13 mouse cellular contexts compared by ENCODE assay signal in genomic region chr4:136961642-136962285, GRCm38 (mm10). TPM values are rescaled to one million over a fixed set of nuclear protein-coding genes. Genes with fewer than 3 reads are reported as not detected.
DNase-seq lines count a peak whose midpoint lies in the region; ATAC-seq and TF ChIP-seq lines count a peak whose summit lies in the region.
"Had no signal": no experiment of that assay in that cellular context is flagged by ENCODE, and none has a peak within 500 bp of the region (broad histone marks: within the 10 kb centered on the region; RNA-seq: fewer than 3 reads in every experiment).

No protein-coding gene starts in this region.

- no peak overlapping the region for H3K4me3 ChIP-seq in hindbrain, embryonic 11.5 days (ENCODE audit: low read depth, low read length)
- no peak overlapping the region for H3K4me3 ChIP-seq in hindbrain, embryonic 16.5 days (ENCODE audit: low read length)
- no peak overlapping the region for H3K4me3 ChIP-seq in CH12.LX (replicated peaks in 1 of 3; ENCODE audit: low read depth in 2 of 3, low read length in 2 of 3, poor library complexity in 1 of 3)
- H3K4me3 ChIP-seq in embryonic facial prominence, embryonic 10.5 days, result no peak overlapping the region
- H3K4me3 ChIP-seq: embryonic facial prominence, embryonic 13.5 days; myocyte had no signal

- no peak for TF ChIP-seq POLR2A in CH12.LX (IDR thresholded peaks at IDR 0.05; ENCODE audit: low read depth, low read length)

- H3K4me1 ChIP-seq in hindbrain, embryonic 11.5 days (replicated peaks; ENCODE audit: control insufficient read depth, insufficient read depth, low read length), result peaks cover 3% of the 10 kb centered on the region
- peaks cover 11% of the 10 kb centered on the region for H3K4me1 ChIP-seq in hindbrain, embryonic 16.5 days (ENCODE audit: control insufficient read depth, insufficient read depth, low read depth, low read length)
- H3K4me1 ChIP-seq in CH12.LX (ENCODE audit: control insufficient read depth in 1 of 2, insufficient read depth in 2 of 2), result peaks cover 15 to 16% of the 10 kb centered on the region in 2 experiments
- H3K4me1 ChIP-seq in embryonic facial prominence, embryonic 10.5 days, result peaks cover 63% of the 10 kb centered on the region

- TF ChIP-seq EP300 in CH12.LX (IDR thresholded peaks at IDR 0.05; ENCODE audit: low read length), result no peak

- WGBS in hindbrain, embryonic 11.5 days, result 24% methylated on average over 4 of the region's 4 CpGs
- WGBS in hindbrain, embryonic 16.5 days, result 32% methylated on average over 4 of the region's 4 CpGs
- WGBS in embryonic facial prominence, embryonic 10.5 days, result 42% methylated on average over 4 of the region's 4 CpGs

- no peaks in the 10 kb centered on the region for H3K36me3 ChIP-seq in hindbrain, embryonic 11.5 days (ENCODE audit: control insufficient read depth, insufficient read depth, low read length)
- no peaks in the 10 kb centered on the region for H3K36me3 ChIP-seq in hindbrain, embryonic 16.5 days (ENCODE audit: control insufficient read depth, insufficient read depth, low read length)
- no peaks in the 10 kb centered on the region for H3K36me3 ChIP-seq in CH12.LX (replicated peaks in 1 of 2; ENCODE audit: control insufficient read depth in 1 of 2, insufficient read depth in 1 of 2, low read length in 1 of 2)
- no peaks in the 10 kb centered on the region for H3K36me3 ChIP-seq in embryonic facial prominence, embryonic 10.5 days (replicated peaks)
- H3K36me3 ChIP-seq: embryonic facial prominence, embryonic 13.5 days had no signal

- peak overlapping the region; percentile 7; the same call in 1 of the 2 replicates for H3K9ac ChIP-seq in hindbrain, embryonic 11.5 days (ENCODE audit: low read depth, low read length)
- H3K9ac ChIP-seq in hindbrain, embryonic 16.5 days (ENCODE audit: low read depth, low read length), result no peak overlapping the region
- no peak overlapping the region for H3K9ac ChIP-seq in CH12.LX (ENCODE audit: insufficient read depth, low read depth)
- H3K9ac ChIP-seq: embryonic facial prominence, embryonic 13.5 days; liver, embryonic 14.5 days had no signal

- TF ChIP-seq RAD21 in CH12.LX (IDR thresholded peaks at IDR 0.05; ENCODE audit: low read depth, low read length), result no peak

- H3K27ac ChIP-seq in hindbrain, embryonic 11.5 days (ENCODE audit: low read depth, low read length), result no peak overlapping the region
- H3K27ac ChIP-seq in hindbrain, embryonic 16.5 days (ENCODE audit: low read depth, low read length), result no peak overlapping the region
- no peak overlapping the region for H3K27ac ChIP-seq in CH12.LX (ENCODE audit: insufficient read depth, low read depth)
- no peak overlapping the region for H3K27ac ChIP-seq in embryonic facial prominence, embryonic 10.5 days (replicated peaks)
- H3K27ac ChIP-seq: embryonic facial prominence, embryonic 13.5 days; liver, embryonic 14.5 days had no signal

- in situ Hi-C loops in CH12.LX (cut with MboI; ENCODE audit: low pct_ligation_motif_present, low pct_unique_long_range_greater_than_20kb, low sequenced_read_pairs), result no loop called here

- no peaks in the 10 kb centered on the region for H3K79me2 ChIP-seq in CH12.LX (replicated peaks; ENCODE audit: control insufficient read depth, extremely low read depth, insufficient read depth, poor library complexity, severe bottlenecking)

- H3K9me3 ChIP-seq in hindbrain, embryonic 11.5 days (ENCODE audit: control insufficient read depth, low read length), result no peaks in the 10 kb centered on the region
- H3K9me3 ChIP-seq in hindbrain, embryonic 16.5 days (ENCODE audit: control insufficient read depth, low read length), result no peaks in the 10 kb centered on the region
- peaks cover 6% of the 10 kb centered on the region for H3K9me3 ChIP-seq in CH12.LX (replicated peaks; ENCODE audit: low read length)
- H3K9me3 ChIP-seq in embryonic facial prominence, embryonic 10.5 days, result no peaks in the 10 kb centered on the region
- H3K9me3 ChIP-seq: embryonic facial prominence, embryonic 13.5 days had no signal

- dilution Hi-C loops in CH12.LX (cut with MboI; ENCODE audit: extremely low pct_ligation_motif_present, extremely low pct_unique_long_range_greater_than_20kb, low sequenced_read_pairs), result no loop called here

- no peak for TF ChIP-seq CTCF in CH12.LX (conservative IDR thresholded peaks at IDR 0.05 in 1 of 2, IDR thresholded peaks at IDR 0.05 in 1 of 2; ENCODE audit: low read depth in 2 of 2, low read length in 2 of 2)

- peaks cover 28% of the 10 kb centered on the region for H3K27me3 ChIP-seq in hindbrain, embryonic 11.5 days (ENCODE audit: control insufficient read depth, insufficient read depth, low read length)
- peaks cover 19% of the 10 kb centered on the region for H3K27me3 ChIP-seq in hindbrain, embryonic 16.5 days (replicated peaks; ENCODE audit: control insufficient read depth, insufficient read depth, low read length)
- H3K27me3 ChIP-seq in CH12.LX (replicated peaks), result peaks cover 91% of the 10 kb centered on the region
- H3K27me3 ChIP-seq in embryonic facial prominence, embryonic 10.5 days (replicated peaks; ENCODE audit: low read depth, poor library complexity, severe bottlenecking), result peaks cover 97% of the 10 kb centered on the region

- no peak overlapping the region for H3K4me2 ChIP-seq in hindbrain, embryonic 11.5 days (replicated peaks; ENCODE audit: low read depth, low read length)
- no peak overlapping the region for H3K4me2 ChIP-seq in hindbrain, embryonic 16.5 days (ENCODE audit: low read length)
- H3K4me2 ChIP-seq in CH12.LX (ENCODE audit: insufficient read depth, low read depth, poor library complexity, severe bottlenecking), result no peak overlapping the region
- H3K4me2 ChIP-seq: embryonic facial prominence, embryonic 13.5 days had no signal

- ATAC-seq in hindbrain, embryonic 11.5 days (ENCODE audit: low FRiP score), result peak; percentile 54; the same call in 1 of the 2 replicates
- no peak for ATAC-seq in hindbrain, embryonic 16.5 days

- DNase-seq in hindbrain, embryonic 11.5 days (ENCODE audit: low spot score), result no peak
- no peak for DNase-seq in CH12.LX (ENCODE audit: extremely low read depth)
- DNase-seq in embryonic facial prominence, embryonic 10.5 days (ENCODE audit: low spot score), result peak; percentile 49
- DNase-seq in kidney, postnatal 4 days, result peak; percentile 41 to 62
- no peak for DNase-seq in urinary bladder, postnatal 36 days (ENCODE audit: low spot score in 2 of 2)
- DNase-seq in c-Kit-positive CD71-positive TER-119-positive erythroid progenitor cells, embryonic 14.5 days (ENCODE audit: low spot score), result no peak
- DNase-seq in adipocyte (ENCODE audit: low spot score), result no peak

TF ChIP-seq in CH12.LX, 34 proteins besides CTCF, POLR2A, EP300 and RAD21:
- TF ChIP-seq TCF12 (IDR thresholded peaks at IDR 0.05; ENCODE audit: low read depth, low read length) (0 out of 2 replicates have a peak, but pooled peaks have one; percentile 37), MXI1 (IDR thresholded peaks at IDR 0.05; ENCODE audit: low read depth, low read length) (no peak), IRF4 (IDR thresholded peaks at IDR 0.05; ENCODE audit: low read depth, low read length) (no peak), HCFC1 (IDR thresholded peaks at IDR 0.05; ENCODE audit: low read depth, low read length) (no peak), BHLHE40 (IDR thresholded peaks at IDR 0.05; ENCODE audit: low read depth, low read length) (peak; percentile 48), PAX5 (IDR thresholded peaks at IDR 0.05; ENCODE audit: low read length) (no peak), GABPA (IDR thresholded peaks at IDR 0.05; ENCODE audit: insufficient replicate concordance, low read depth, low read length) (no peak), E2F4 (IDR thresholded peaks at IDR 0.05; ENCODE audit: insufficient replicate concordance, low read depth, low read length) (no peak), USF1 (IDR thresholded peaks at IDR 0.05; ENCODE audit: low read depth, low read length) (no peak; the same call in 1 of the 2 replicates), KAT2A (IDR thresholded peaks at IDR 0.05; ENCODE audit: insufficient replicate concordance, low read length) (no peak), ETS1 (conservative IDR thresholded peaks at IDR 0.05; ENCODE audit: low read depth, low read length) (no peak), TBP (conservative IDR thresholded peaks at IDR 0.05; ENCODE audit: low read depth, low read length) (no peak), MAX (IDR thresholded peaks at IDR 0.05; ENCODE audit: low read length) (no peak), ZC3H11A (IDR thresholded peaks at IDR 0.05; ENCODE audit: low read depth, low read length) (no peak), MAFK (IDR thresholded peaks at IDR 0.05; ENCODE audit: insufficient replicate concordance, low read length) (no peak)

RNA-seq across cellular contexts. Expression of gene Epha8, which starts 5.1 kb away (rescaled TPM):
- 0.99 and 1.2 TPM in 2 replicates for polyA plus RNA-seq in hindbrain, embryonic 11.5 days (2014; fragmentation: Nextera tagmentation; extraction: Ambion mirVana)
- 8.8 and 14.0 TPM in 2 replicates for polyA plus RNA-seq in hindbrain, embryonic 16.5 days (2015; fragmentation: Nextera tagmentation; extraction: Ambion mirVana)
- not detected in 2 replicates for total RNA-seq in CH12.LX (2012; rRNA removed)
- not detected in 2 replicates for total RNA-seq in CH12.LX (2014; rRNA removed)
- not detected in 2 replicates for polyA plus RNA-seq in CH12.LX (2012; ENCODE audit: insufficient read length, low read depth)
- 0.88 and 1.1 TPM in 2 replicates for polyA plus RNA-seq in embryonic facial prominence, embryonic 10.5 days (2016; fragmentation: Nextera tagmentation; extraction: Ambion mirVana)
- total RNA-seq: granulocyte monocyte progenitor cell, adult 5-6 weeks; hematopoietic stem cell, adult 5-6 weeks had no signal
- polyA plus RNA-seq: myocyte had no signal

Comparison
In these comparisons a context has a peak if more than half of its experiments do, and no peak if none do; other contexts are left out.
1. DNase-seq: peak in embryonic facial prominence, embryonic 10.5 days (single experiment) and kidney, postnatal 4 days (2 of 2); none in hindbrain, embryonic 11.5 days (single experiment), CH12.LX (single experiment), urinary bladder, postnatal 36 days (0 of 2), c-Kit-positive CD71-positive TER-119-positive erythroid progenitor cells, embryonic 14.5 days (single experiment) and adipocyte (single experiment).